Mouse (Mus musculus): Measurements from ENCODE around the gene Casq2. TPM values are rescaled to one million over a fixed set of nuclear protein-coding genes. Genes with fewer than 3 reads are reported as not detected.
A peak's percentile ranks its signal among the peaks of the same experiment; 100 is the strongest.

The Casq2 gene
- total and polyA plus RNA-seq, 3 experiments, result 361 to 848 (median 833) TPM

GRCm38 (mm10) chr3:102125546-102125945, 39.3 kb downstream of the Casq2 start:
- no peak overlapping the region for H3K4me3 ChIP-seq
- intact Hi-C loops (cut with DNase I), result no loop called here
- H3K27me3 ChIP-seq (ENCODE audit: control insufficient read depth, insufficient read depth, low read length), result no peaks in the 10 kb centered on the region
- no peak for DNase-seq
- H3K79me2 ChIP-seq (replicated peaks; ENCODE audit: control insufficient read depth, insufficient read depth, low read length), result no peaks in the 10 kb centered on the region
- no peak for TF ChIP-seq CTCF (IDR thresholded peaks at IDR 0.05)
- TF ChIP-seq EP300 (IDR thresholded peaks at IDR 0.05; ENCODE audit: insufficient read depth, low read depth, low read length), result no peak
- no peak for TF ChIP-seq POLR2A (IDR thresholded peaks at IDR 0.05; ENCODE audit: insufficient read depth, low read depth, low read length)
- peaks cover 4% of the 10 kb centered on the region for H3K36me3 ChIP-seq (ENCODE audit: control insufficient read depth, insufficient read depth, low read length)
- WGBS, result 74% methylated on average over 1 of the region's 1 CpGs
- H3K27ac ChIP-seq, result no peak overlapping the region
- H3K9ac ChIP-seq (ENCODE audit: low read depth, low read length), result no peak overlapping the region
- H3K4me1 ChIP-seq (ENCODE audit: control insufficient read depth, insufficient read depth, low read length), result peaks cover 1% of the 10 kb centered on the region; the same call in 1 of the 2 replicates

GRCm38 (mm10) chr3:102127114-102127513, 40.9 kb downstream of the Casq2 start:
- no peak overlapping the region for H3K27ac ChIP-seq

GRCm38 (mm10) chr3:102128242-102128641, 42.0 kb downstream of the Casq2 start:
- intact Hi-C loops (cut with DNase I), result no loop called here

More at GRCm38 (mm10) chr3:102127114-102127513, 40.9 kb downstream of the Casq2 start:
- Histone ChIP-seq H3K27me3 (ENCODE audit: control insufficient read depth, insufficient read depth, low read length) (no peaks in the 10 kb centered on the region), H3K4me3 (no peak overlapping the region), H3K4me1 (ENCODE audit: control insufficient read depth, insufficient read depth, low read length) (peaks cover 1% of the 10 kb centered on the region; the same call in 1 of the 2 replicates), H3K36me3 (ENCODE audit: control insufficient read depth, insufficient read depth, low read length) (peaks cover 4% of the 10 kb centered on the region), H3K9ac (ENCODE audit: low read depth, low read length) (no peak overlapping the region), H3K79me2 (replicated peaks; ENCODE audit: control insufficient read depth, insufficient read depth, low read length) (no peaks in the 10 kb centered on the region)
- intact Hi-C loops (cut with DNase I), result no loop called here
- DNase-seq, result no peak
- TF ChIP-seq POLR2A (IDR thresholded peaks at IDR 0.05; ENCODE audit: insufficient read depth, low read depth, low read length) (no peak), EP300 (IDR thresholded peaks at IDR 0.05; ENCODE audit: insufficient read depth, low read depth, low read length) (no peak), CTCF (IDR thresholded peaks at IDR 0.05) (no peak)
- WGBS, result 83% methylated on average over 2 of the region's 2 CpGs

GRCm38 (mm10) chr3:102130478-102130877, 44.3 kb downstream of the Casq2 start:
- no peaks in the 10 kb centered on the region for H3K79me2 ChIP-seq (replicated peaks; ENCODE audit: control insufficient read depth, insufficient read depth, low read length)
- no peak for DNase-seq
- H3K9ac ChIP-seq (ENCODE audit: low read depth, low read length), result no peak overlapping the region
- H3K27me3 ChIP-seq (ENCODE audit: control insufficient read depth, insufficient read depth, low read length), result no peaks in the 10 kb centered on the region
- WGBS, result 50% methylated on average over 6 of the region's 6 CpGs
- TF ChIP-seq EP300 (IDR thresholded peaks at IDR 0.05; ENCODE audit: insufficient read depth, low read depth, low read length), result no peak
- peak; percentile 54 for TF ChIP-seq CTCF (IDR thresholded peaks at IDR 0.05)
- TF ChIP-seq POLR2A (IDR thresholded peaks at IDR 0.05; ENCODE audit: insufficient read depth, low read depth, low read length), result no peak
- peaks cover 4% of the 10 kb centered on the region for H3K36me3 ChIP-seq (ENCODE audit: control insufficient read depth, insufficient read depth, low read length)
- H3K4me1 ChIP-seq (ENCODE audit: control insufficient read depth, insufficient read depth, low read length), result peaks cover 1% of the 10 kb centered on the region; the same call in 1 of the 2 replicates
- intact Hi-C loops (cut with DNase I), result no loop called here
- no peak overlapping the region for H3K4me3 ChIP-seq
- H3K27ac ChIP-seq, result no peak overlapping the region

More at GRCm38 (mm10) chr3:102128242-102128641, 42.0 kb downstream of the Casq2 start:
- DNase-seq, result no peak
- no peaks in the 10 kb centered on the region for H3K27me3 ChIP-seq (ENCODE audit: control insufficient read depth, insufficient read depth, low read length)
- H3K79me2 ChIP-seq (replicated peaks; ENCODE audit: control insufficient read depth, insufficient read depth, low read length), result no peaks in the 10 kb centered on the region
- H3K9ac ChIP-seq (ENCODE audit: low read depth, low read length), result no peak overlapping the region
- no peak overlapping the region for H3K4me3 ChIP-seq
- H3K27ac ChIP-seq, result no peak overlapping the region
- peaks cover 4% of the 10 kb centered on the region for H3K36me3 ChIP-seq (ENCODE audit: control insufficient read depth, insufficient read depth, low read length)
- WGBS, result 69% methylated on average over 2 of the region's 2 CpGs
- TF ChIP-seq CTCF (IDR thresholded peaks at IDR 0.05) (no peak), POLR2A (IDR thresholded peaks at IDR 0.05; ENCODE audit: insufficient read depth, low read depth, low read length) (no peak), EP300 (IDR thresholded peaks at IDR 0.05; ENCODE audit: insufficient read depth, low read depth, low read length) (no peak)
- peaks cover 1% of the 10 kb centered on the region; the same call in 1 of the 2 replicates for H3K4me1 ChIP-seq (ENCODE audit: control insufficient read depth, insufficient read depth, low read length)

GRCm38 (mm10) chr3:102131627-102132324, 45.6 kb downstream of the Casq2 start:
- no peaks in the 10 kb centered on the region for H3K79me2 ChIP-seq (replicated peaks; ENCODE audit: control insufficient read depth, insufficient read depth, low read length)

More at GRCm38 (mm10) chr3:102131627-102132324, 45.6 kb downstream of the Casq2 start:
- WGBS, result 93% methylated on average over 9 of the region's 9 CpGs
- no peak overlapping the region for H3K27ac ChIP-seq
- H3K4me1 ChIP-seq (ENCODE audit: control insufficient read depth, insufficient read depth, low read length), result peaks cover 1% of the 10 kb centered on the region; the same call in 1 of the 2 replicates
- peaks cover 4% of the 10 kb centered on the region; the same call in 1 of the 2 replicates for H3K36me3 ChIP-seq (ENCODE audit: control insufficient read depth, insufficient read depth, low read length)
- intact Hi-C loops (cut with DNase I), result no loop called here
- H3K27me3 ChIP-seq (ENCODE audit: control insufficient read depth, insufficient read depth, low read length), result no peaks in the 10 kb centered on the region
- DNase-seq, result no peak
- no peak overlapping the region for H3K4me3 ChIP-seq
- no peak overlapping the region for H3K9ac ChIP-seq (ENCODE audit: low read depth, low read length)
- no peak for TF ChIP-seq CTCF (IDR thresholded peaks at IDR 0.05)
- TF ChIP-seq POLR2A (IDR thresholded peaks at IDR 0.05; ENCODE audit: insufficient read depth, low read depth, low read length), result no peak
- no peak for TF ChIP-seq EP300 (IDR thresholded peaks at IDR 0.05; ENCODE audit: insufficient read depth, low read depth, low read length)
